In the genomic region with DNA sequence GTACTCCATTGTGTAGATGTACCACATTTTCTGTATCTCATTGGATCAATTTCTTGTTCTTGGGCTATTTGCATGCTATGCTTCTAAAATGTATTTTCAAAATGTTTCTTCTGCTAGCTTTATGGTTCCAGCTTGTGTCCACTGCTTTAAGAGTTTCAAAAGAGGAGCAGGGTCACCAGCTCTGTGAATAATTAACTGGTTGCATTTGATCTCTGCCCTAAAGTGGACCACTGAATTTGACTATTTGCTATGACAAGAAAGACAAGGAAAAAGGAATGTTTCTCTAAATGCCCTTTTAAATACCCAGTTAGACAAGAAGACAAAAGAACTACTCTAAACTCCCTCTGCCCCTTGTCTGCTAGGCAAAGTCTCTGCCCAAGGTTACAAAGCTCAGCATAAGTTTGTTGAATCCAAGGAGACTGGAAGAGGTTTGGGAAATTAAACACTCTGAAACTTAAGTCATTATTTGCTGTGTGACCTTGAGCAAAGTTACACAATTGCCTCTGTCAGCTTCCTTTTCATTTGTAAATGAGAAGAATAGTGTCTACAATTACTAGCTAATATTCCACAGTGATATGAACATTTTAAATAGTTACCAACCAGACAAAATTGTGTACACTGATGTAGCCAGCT, we compare ENCODE assay signal across 18 mouse cellular contexts.
DNase-seq lines count a peak whose midpoint lies in the region; ATAC-seq and TF ChIP-seq lines count a peak whose summit lies in the region.
"Had no signal": no experiment of that assay in that cellular context is flagged by ENCODE, and none has a peak within 500 bp of the region (broad histone marks: within the 10 kb centered on the region; RNA-seq: fewer than 3 reads in every experiment).

No protein-coding gene starts in this region.

- H3K4me2 ChIP-seq in liver, postnatal 0 days (ENCODE audit: low read depth, low read length): no peak overlapping the region
- no peak overlapping the region for H3K4me2 ChIP-seq in liver, embryonic 12.5 days
- H3K4me2 ChIP-seq: embryonic facial prominence, embryonic 13.5 days; forebrain, embryonic 13.5 days; heart, embryonic 12.5 days had no signal

- peak; percentile 83 for DNase-seq in kidney, adult 9 months
- no peak for DNase-seq in kidney, adult 18-20 months
- DNase-seq in liver, postnatal 0 days: no peak
- DNase-seq in lung, postnatal 36 days: peak; percentile 28
- DNase-seq in lung, postnatal 10 days: no peak
- peak; percentile 65 for DNase-seq in yolk sac, embryonic 10.5 days (ENCODE audit: low spot score)
- DNase-seq in testis, postnatal 10 days (ENCODE audit: low spot score): no peak
- DNase-seq: adrenal gland, adult 2 months; adrenal gland, postnatal 25 days; cerebellum, adult 18-20 months; cerebellum, adult 9-11 months; cerebellum, postnatal 36 days; forebrain, postnatal 0 days; gastrocnemius, postnatal 14 days had no signal

- no peak overlapping the region for H3K9ac ChIP-seq in liver, postnatal 0 days (replicated peaks)
- H3K9ac ChIP-seq in liver, embryonic 12.5 days: no peak overlapping the region
- H3K9ac ChIP-seq: embryonic facial prominence, embryonic 13.5 days; forebrain, embryonic 13.5 days; forebrain, postnatal 0 days; heart, embryonic 12.5 days had no signal

- ATAC-seq in liver, postnatal 0 days: no peak
- ATAC-seq in liver, embryonic 12.5 days: no peak
- ATAC-seq: forebrain, embryonic 13.5 days; forebrain, postnatal 0 days had no signal

- H3K4me3 ChIP-seq in liver, postnatal 0 days (ENCODE audit: low read depth, low read length): no peak overlapping the region
- H3K4me3 ChIP-seq in liver, embryonic 12.5 days: no peak overlapping the region
- H3K4me3 ChIP-seq: embryonic facial prominence, embryonic 13.5 days; forebrain, embryonic 13.5 days; heart, embryonic 12.5 days had no signal

- no peaks in the 10 kb centered on the region for H3K4me1 ChIP-seq in liver, postnatal 0 days (ENCODE audit: insufficient read depth)
- H3K4me1 ChIP-seq in liver, embryonic 12.5 days: no peaks in the 10 kb centered on the region
- H3K4me1 ChIP-seq: embryonic facial prominence, embryonic 13.5 days; forebrain, embryonic 13.5 days; heart, embryonic 12.5 days had no signal

- TF ChIP-seq CTCF in liver, postnatal 0 days (IDR thresholded peaks at IDR 0.05; ENCODE audit: low read depth): no peak

- peak overlapping the region; percentile 59; the same call in 1 of the 2 replicates for H3K27ac ChIP-seq in liver, postnatal 0 days (ENCODE audit: low read depth)
- H3K27ac ChIP-seq in liver, embryonic 12.5 days: no peak overlapping the region
- H3K27ac ChIP-seq: embryonic facial prominence, embryonic 13.5 days; forebrain, embryonic 13.5 days had no signal

- no peaks in the 10 kb centered on the region for H3K9me3 ChIP-seq in liver, postnatal 0 days (ENCODE audit: low read length)
- H3K9me3 ChIP-seq in liver, embryonic 12.5 days (replicated peaks): no peaks in the 10 kb centered on the region
- H3K9me3 ChIP-seq: embryonic facial prominence, embryonic 13.5 days; forebrain, embryonic 13.5 days; heart, embryonic 12.5 days had no signal

- H3K36me3 ChIP-seq in liver, postnatal 0 days (replicated peaks; ENCODE audit: insufficient read depth, low read length): no peaks in the 10 kb centered on the region
- H3K36me3 ChIP-seq in liver, embryonic 12.5 days: no peaks in the 10 kb centered on the region
- H3K36me3 ChIP-seq: embryonic facial prominence, embryonic 13.5 days; heart, embryonic 12.5 days had no signal

- TF ChIP-seq EP300 in liver, postnatal 0 days (IDR thresholded peaks at IDR 0.05; ENCODE audit: low read depth): no peak

- H3K27me3 ChIP-seq in liver, postnatal 0 days (ENCODE audit: insufficient read depth, low read length): no peaks in the 10 kb centered on the region
- no peaks in the 10 kb centered on the region for H3K27me3 ChIP-seq in liver, embryonic 12.5 days (replicated peaks)
- H3K27me3 ChIP-seq: embryonic facial prominence, embryonic 13.5 days; forebrain, embryonic 13.5 days; heart, embryonic 12.5 days had no signal

Comparison
In these comparisons a context has a peak if more than half of its experiments do, and no peak if none do; other contexts are left out.
1. DNase-seq: peak in kidney, adult 9 months (single experiment), lung, postnatal 36 days (single experiment) and yolk sac, embryonic 10.5 days (single experiment); none in kidney, adult 18-20 months (single experiment), liver, postnatal 0 days (single experiment), lung, postnatal 10 days (single experiment) and testis, postnatal 10 days (single experiment).